Mouse (Mus musculus): ENCODE data around the gene Fsip1. TPM values are rescaled to one million over a fixed set of nuclear protein-coding genes. Genes with fewer than 3 reads are reported as not detected.

Gene Fsip1
- total and polyA plus RNA-seq, 3 experiments = 0.17 to 0.49 (median 0.47) TPM

GRCm38 (mm10) chr2:118278249-118278648, 21.5 kb upstream of the Fsip1 start:
- H3K27ac ChIP-seq (ENCODE audit: insufficient read depth, low read depth) = no peak overlapping the region
- no peak overlapping the region for H3K4me3 ChIP-seq (replicated peaks in 1 of 3; ENCODE audit: low read depth in 2 of 3, low read length in 2 of 3, poor library complexity in 1 of 3)
- H3K4me1 ChIP-seq (ENCODE audit: control insufficient read depth in 1 of 2, insufficient read depth in 2 of 2) = no peaks in the 10 kb centered on the region
- in situ Hi-C loops (cut with MboI; ENCODE audit: low pct_ligation_motif_present, low pct_unique_long_range_greater_than_20kb, low sequenced_read_pairs) = no loop called here
- DNase-seq (ENCODE audit: extremely low read depth) = no peak
- H3K79me2 ChIP-seq (replicated peaks; ENCODE audit: control insufficient read depth, extremely low read depth, insufficient read depth, poor library complexity, severe bottlenecking) = no peaks in the 10 kb centered on the region
- dilution Hi-C loops (cut with MboI; ENCODE audit: extremely low pct_ligation_motif_present, extremely low pct_unique_long_range_greater_than_20kb, low sequenced_read_pairs) = no loop called here
- no peaks in the 10 kb centered on the region for H3K36me3 ChIP-seq (replicated peaks in 1 of 2; ENCODE audit: control insufficient read depth in 1 of 2, insufficient read depth in 1 of 2, low read length in 1 of 2)
- no peak overlapping the region for H3K4me2 ChIP-seq (ENCODE audit: insufficient read depth, low read depth, poor library complexity, severe bottlenecking)
- TF ChIP-seq MXI1 (IDR thresholded peaks at IDR 0.05; ENCODE audit: low read depth, low read length) (no peak), EP300 (IDR thresholded peaks at IDR 0.05; ENCODE audit: low read length) (no peak), JUN (IDR thresholded peaks at IDR 0.05; ENCODE audit: insufficient read depth, low read depth, low read length) (no peak), TCF12 (IDR thresholded peaks at IDR 0.05; ENCODE audit: low read depth, low read length) (no peak), ETS1 (conservative IDR thresholded peaks at IDR 0.05; ENCODE audit: low read depth, low read length) (no peak), MAX (IDR thresholded peaks at IDR 0.05; ENCODE audit: low read length) (no peak), ZKSCAN1 (IDR thresholded peaks at IDR 0.05; ENCODE audit: borderline replicate concordance, low read depth, low read length) (no peak), KAT2A (IDR thresholded peaks at IDR 0.05; ENCODE audit: insufficient replicate concordance, low read length) (no peak)
- no peak overlapping the region for H3K9ac ChIP-seq (ENCODE audit: insufficient read depth, low read depth)
- H3K9me3 ChIP-seq (replicated peaks; ENCODE audit: low read length) = peaks cover 2% of the 10 kb centered on the region
- H3K27me3 ChIP-seq (replicated peaks) = no peaks in the 10 kb centered on the region

- DNase-seq (ENCODE audit: extremely low read depth) = no peak
- Histone ChIP-seq H3K79me2 (replicated peaks; ENCODE audit: control insufficient read depth, extremely low read depth, insufficient read depth, poor library complexity, severe bottlenecking) (no peaks in the 10 kb centered on the region), H3K4me3 (replicated peaks in 1 of 3; ENCODE audit: low read depth in 2 of 3, low read length in 2 of 3, poor library complexity in 1 of 3) (no peak overlapping the region), H3K9ac (ENCODE audit: insufficient read depth, low read depth) (no peak overlapping the region), H3K27ac (ENCODE audit: insufficient read depth, low read depth) (no peak overlapping the region), H3K36me3 (replicated peaks in 1 of 2; ENCODE audit: control insufficient read depth in 1 of 2, insufficient read depth in 1 of 2, low read length in 1 of 2) (no peaks in the 10 kb centered on the region), H3K27me3 (replicated peaks) (no peaks in the 10 kb centered on the region), H3K4me2 (ENCODE audit: insufficient read depth, low read depth, poor library complexity, severe bottlenecking) (no peak overlapping the region), H3K4me1 (ENCODE audit: control insufficient read depth in 1 of 2, insufficient read depth in 2 of 2) (no peaks in the 10 kb centered on the region), H3K9me3 (replicated peaks; ENCODE audit: low read length) (peaks cover 8% of the 10 kb centered on the region)
- in situ Hi-C loops (cut with MboI; ENCODE audit: low pct_ligation_motif_present, low pct_unique_long_range_greater_than_20kb, low sequenced_read_pairs) (no loop called here), dilution Hi-C loops (cut with MboI; ENCODE audit: extremely low pct_ligation_motif_present, extremely low pct_unique_long_range_greater_than_20kb, low sequenced_read_pairs) (no loop called here)
- no peak for TF ChIP-seq PAX5 (IDR thresholded peaks at IDR 0.05; ENCODE audit: low read length)
- no peak for TF ChIP-seq RAD21 (IDR thresholded peaks at IDR 0.05; ENCODE audit: low read depth, low read length)
- no peak for TF ChIP-seq JUND (conservative IDR thresholded peaks at IDR 0.05; ENCODE audit: low read depth, low read length)
- TF ChIP-seq MAFK (IDR thresholded peaks at IDR 0.05; ENCODE audit: insufficient replicate concordance, low read length) = no peak
- TF ChIP-seq UBTF (IDR thresholded peaks at IDR 0.05; ENCODE audit: low read depth, low read length) = no peak
- TF ChIP-seq ETS1 (conservative IDR thresholded peaks at IDR 0.05; ENCODE audit: low read depth, low read length) = no peak
- TF ChIP-seq NRF1 (IDR thresholded peaks at IDR 0.05; ENCODE audit: low read depth, low read length) = no peak
- no peak for TF ChIP-seq ELF1 (IDR thresholded peaks at IDR 0.05; ENCODE audit: low read depth, low read length)
Observed at GRCm38 (mm10) chr2:118271606-118272005, 14.8 kb upstream of the Fsip1 start.

All from CH12.LX (cell line).